Mouse (Mus musculus) heart, embryonic 16.5 days (tissue): Measurements from ENCODE around the gene Nkd1. TPM values are rescaled to one million over a fixed set of nuclear protein-coding genes. Genes with fewer than 3 reads are reported as not detected.

Experiments
- ATAC-seq: fragments of 200-750 bp; cut with Nextera tagmentation; replicated peaks from 2 replicates; pipeline ENCODE4 v1.8.0; 2017; ENCODE audit warnings: moderate number of reproducible peaks; ENCODE audit not compliant: insufficient read depth, low FRiP score; ENCODE audit errors: extremely low read depth
- H3K27ac ChIP-seq: fragments of 300-500 bp; sonication (generic); 2 replicates; pipeline ENCODE4 v1.5.1; 2014; ENCODE audit warnings: mild to moderate bottlenecking, low read length, control low read depth, moderate library complexity
- H3K27me3 ChIP-seq: fragments of 300-500 bp; sonication (generic); 2 replicates; pipeline ENCODE4 v1.6.1; 2014; ENCODE audit warnings: low read length, mixed read lengths; ENCODE audit not compliant: control insufficient read depth, insufficient read depth
- H3K36me3 ChIP-seq: fragments of 300-500 bp; sonication (generic); 2 replicates; pipeline ENCODE4 v1.6.1; 2014; ENCODE audit not compliant: control insufficient read depth, insufficient read depth
- H3K4me1 ChIP-seq: fragments of 300-500 bp; sonication (generic); 2 replicates; pipeline ENCODE4 v1.6.1; 2014; ENCODE audit warnings: low read length, mixed read lengths; ENCODE audit not compliant: control insufficient read depth, insufficient read depth
- H3K4me2 ChIP-seq: fragments of 300-500 bp; sonication (generic); 2 replicates; pipeline ENCODE4 v1.6.1; 2014; ENCODE audit warnings: low read depth, mild to moderate bottlenecking, control low read depth, low read length
- H3K4me3 ChIP-seq: fragments of 300-500 bp; sonication (generic); 2 replicates; pipeline ENCODE4 v1.5.1; 2014; ENCODE audit warnings: mild to moderate bottlenecking, control low read depth, low read length
- H3K9ac ChIP-seq: fragments of 300-500 bp; sonication (generic); 2 replicates; pipeline ENCODE4 v1.6.1; 2014; ENCODE audit warnings: low read length, control low read depth
- H3K9me3 ChIP-seq: fragments of 300-500 bp; sonication (generic); replicated peaks from 2 replicates; pipeline ENCODE4 v1.6.1; 2016; ENCODE audit warnings: low read length; ENCODE audit not compliant: control insufficient read depth
- WGBS: fragments of 180-500 bp; shearing (Covaris S2); extraction: QIAGEN DNeasy Blood & Tissue Kit; methylation state at CpG from one replicate; pipeline ENCODE4 v1.1.7; 2014; 5-methylcytosine and 5-hydroxymethylcytosine counted together
- polyA plus RNA-seq: library from polyadenylated mRNA; unstranded; fragments of >200 nt; fragmentation: Nextera tagmentation; extraction: Ambion mirVana; gene quantifications from 2 replicates; pipeline ENCODE4 v1.2.1, GENCODE M21; 2015

The Nkd1 gene
- polyA plus RNA-seq, 1 experiment from 2014 or later, result 12.3 TPM

GRCm38 (mm10) chr8:88593947-88594346, 72.8 kb downstream of the Nkd1 start:
- no peak for ATAC-seq

GRCm38 (mm10) chr8:88596042-88596441, 74.9 kb downstream of the Nkd1 start:
- Histone ChIP-seq H3K4me3 (no peak overlapping the region), H3K9ac (no peak overlapping the region), H3K9me3 (no peaks in the 10 kb centered on the region), H3K36me3 (no peaks in the 10 kb centered on the region), H3K4me2 (no peak overlapping the region), H3K27ac (no peak overlapping the region), H3K27me3 (no peaks in the 10 kb centered on the region), H3K4me1 (peaks cover 4% of the 10 kb centered on the region)
- no peak for ATAC-seq
- 80% methylated on average over 12 of the region's 12 CpGs for WGBS

More at GRCm38 (mm10) chr8:88593947-88594346, 72.8 kb downstream of the Nkd1 start:
- H3K4me3 ChIP-seq, result no peak overlapping the region
- no peak overlapping the region for H3K9ac ChIP-seq
- no peak overlapping the region for H3K4me2 ChIP-seq
- no peak overlapping the region for H3K27ac ChIP-seq
- 95% methylated on average over 1 of the region's 1 CpGs for WGBS
- 0 out of 2 replicates have a peak, but pooled peaks cover 2% of the 10 kb centered on the region for H3K36me3 ChIP-seq
- H3K9me3 ChIP-seq, result no peaks in the 10 kb centered on the region
- H3K4me1 ChIP-seq, result peaks cover 10% of the 10 kb centered on the region
- H3K27me3 ChIP-seq, result no peaks in the 10 kb centered on the region; the same call in 1 of the 2 replicates

- Histone ChIP-seq H3K9ac (no peak overlapping the region), H3K36me3 (no peaks in the 10 kb centered on the region), H3K4me2 (no peak overlapping the region), H3K4me3 (no peak overlapping the region), H3K4me1 (peaks cover 4% of the 10 kb centered on the region), H3K27ac (no peak overlapping the region), H3K9me3 (peaks cover 6% of the 10 kb centered on the region; the same call in 1 of the 2 replicates), H3K27me3 (peaks cover 2% of the 10 kb centered on the region; the same call in 1 of the 2 replicates)
- WGBS, result 54% methylated on average over 5 of the region's 5 CpGs
- ATAC-seq, result no peak
Observed at GRCm38 (mm10) chr8:88598578-88598977, 77.4 kb downstream of the Nkd1 start.

- H3K4me1 ChIP-seq, result peaks cover 5% of the 10 kb centered on the region; the same call in 1 of the 2 replicates
- H3K27ac ChIP-seq, result no peak overlapping the region
- no peak for ATAC-seq
- no peak overlapping the region for H3K9ac ChIP-seq
- no peak overlapping the region for H3K4me2 ChIP-seq
- peaks cover 2% of the 10 kb centered on the region; the same call in 1 of the 2 replicates for H3K27me3 ChIP-seq
- 82% methylated on average over 7 of the region's 7 CpGs for WGBS
- H3K4me3 ChIP-seq, result no peak overlapping the region
- H3K36me3 ChIP-seq, result no peaks in the 10 kb centered on the region
- H3K9me3 ChIP-seq, result peaks cover 6% of the 10 kb centered on the region; the same call in 1 of the 2 replicates
Observed at GRCm38 (mm10) chr8:88599491-88599890, 78.3 kb downstream of the Nkd1 start.

GRCm38 (mm10) chr8:88603446-88603989, 82.4 kb downstream of the Nkd1 start:
- Histone ChIP-seq H3K9ac (peak overlapping the region; percentile 34; the same call in 1 of the 2 replicates), H3K4me2 (peak overlapping the region; percentile 48), H3K36me3 (no peaks in the 10 kb centered on the region), H3K9me3 (peaks cover 6% of the 10 kb centered on the region; the same call in 1 of the 2 replicates), H3K4me3 (peak overlapping the region; percentile 16; the same call in 1 of the 2 replicates), H3K27ac (no peak overlapping the region), H3K27me3 (peaks cover 2% of the 10 kb centered on the region; the same call in 1 of the 2 replicates), H3K4me1 (peaks cover 5% of the 10 kb centered on the region; the same call in 1 of the 2 replicates)
- 19% methylated on average over 10 of the region's 10 CpGs for WGBS
- ATAC-seq, result no peak

GRCm38 (mm10) chr8:88604065-88605038, 83.2 kb downstream of the Nkd1 start:
- Histone ChIP-seq H3K9me3 (peaks cover 6% of the 10 kb centered on the region; the same call in 1 of the 2 replicates), H3K36me3 (no peaks in the 10 kb centered on the region), H3K9ac (peak overlapping the region; percentile 34; the same call in 1 of the 2 replicates), H3K27ac (no peak overlapping the region), H3K4me1 (peaks cover 5% of the 10 kb centered on the region; the same call in 1 of the 2 replicates), H3K4me3 (peak overlapping the region; percentile 16; the same call in 1 of the 2 replicates), H3K27me3 (peaks cover 2% of the 10 kb centered on the region; the same call in 1 of the 2 replicates), H3K4me2 (peak overlapping the region; percentile 48)
- 13% methylated on average over 20 of the region's 20 CpGs for WGBS
- ATAC-seq, result peak; percentile 81

- Histone ChIP-seq H3K27me3 (peaks cover 2% of the 10 kb centered on the region; the same call in 1 of the 2 replicates), H3K27ac (no peak overlapping the region), H3K4me3 (no peak overlapping the region), H3K4me1 (peaks cover 5% of the 10 kb centered on the region; the same call in 1 of the 2 replicates), H3K4me2 (no peak overlapping the region), H3K9me3 (peaks cover 6% of the 10 kb centered on the region; the same call in 1 of the 2 replicates), H3K36me3 (no peaks in the 10 kb centered on the region), H3K9ac (no peak overlapping the region)
- 54% methylated on average over 13 of the region's 13 CpGs for WGBS
- ATAC-seq, result no peak
Observed at GRCm38 (mm10) chr8:88605361-88606040, 84.3 kb downstream of the Nkd1 start.

GRCm38 (mm10) chr8:88609036-88609435, 87.9 kb downstream of the Nkd1 start:
- no peaks in the 10 kb centered on the region for H3K9me3 ChIP-seq
- no peak overlapping the region for H3K4me2 ChIP-seq
- no peaks in the 10 kb centered on the region for H3K36me3 ChIP-seq
- H3K9ac ChIP-seq, result no peak overlapping the region
- WGBS, result 75% methylated on average over 8 of the region's 8 CpGs
- peaks cover under 1% of the 10 kb centered on the region; the same call in 1 of the 2 replicates for H3K4me1 ChIP-seq
- H3K27me3 ChIP-seq, result no peaks in the 10 kb centered on the region; the same call in 1 of the 2 replicates
- H3K27ac ChIP-seq, result no peak overlapping the region
- no peak for ATAC-seq
- H3K4me3 ChIP-seq, result no peak overlapping the region
